Mouse (Mus musculus): ENCODE measurements around the gene Atrnl1. TPM values are rescaled to one million over a fixed set of nuclear protein-coding genes. Genes with fewer than 3 reads are reported as not detected.

The Atrnl1 gene
- polyA plus RNA-seq (2012; rRNA removed) = 3.8 and 9.0 TPM in 2 replicates

- Histone ChIP-seq H3K27ac (ENCODE audit: insufficient read depth, low read depth, low read length) (peak within 1 kb of the TSS; percentile 80), H3K36me3 (ENCODE audit: control insufficient read depth, insufficient read depth, low read length) (no peaks in the 10 kb centered on the region), H3K4me1 (ENCODE audit: control insufficient read depth, insufficient read depth, insufficient read length, low read length) (no peaks in the 10 kb centered on the region), H3K27me3 (ENCODE audit: control insufficient read depth, insufficient read depth, low read length) (no peaks in the 10 kb centered on the region), H3K4me3 (ENCODE audit: low read depth, low read length) (peak within 1 kb of the TSS; percentile 80)
- 1% methylated on average over 91 of the region's 103 CpGs for WGBS
- TF ChIP-seq CTCF (IDR thresholded peaks at IDR 0.05; ENCODE audit: extremely low read depth, insufficient read length, insufficient replicate concordance, low read depth, low read length) (no peak), POLR2A (IDR thresholded peaks at IDR 0.05; ENCODE audit: low read depth, low read length) (peak; percentile 87; the same call in 1 of the 2 replicates)
Observed at GRCm38 (mm10) chr19:57610476-57611261, at the start of gene Atrnl1. Atrnl1 (plus strand) TSS chr19:57611034.

- no peaks in the 10 kb centered on the region for H3K36me3 ChIP-seq (ENCODE audit: control insufficient read depth, insufficient read depth, low read length)
- no peaks in the 10 kb centered on the region for H3K27me3 ChIP-seq (ENCODE audit: control insufficient read depth, insufficient read depth, low read length)
- 84% methylated on average over 4 of the region's 4 CpGs for WGBS
- TF ChIP-seq CTCF (IDR thresholded peaks at IDR 0.05; ENCODE audit: extremely low read depth, insufficient read length, insufficient replicate concordance, low read depth, low read length) = no peak
- TF ChIP-seq POLR2A (IDR thresholded peaks at IDR 0.05; ENCODE audit: low read depth, low read length) = no peak
- peaks cover 3% of the 10 kb centered on the region; the same call in 1 of the 2 replicates for H3K4me1 ChIP-seq (ENCODE audit: control insufficient read depth, insufficient read depth, insufficient read length, low read length)
- H3K27ac ChIP-seq (ENCODE audit: insufficient read depth, low read depth, low read length) = no peak overlapping the region
- H3K4me3 ChIP-seq (ENCODE audit: low read depth, low read length) = no peak overlapping the region
Observed at GRCm38 (mm10) chr19:57561486-57561885, 49.3 kb upstream of the Atrnl1 start.

- TF ChIP-seq POLR2A (IDR thresholded peaks at IDR 0.05; ENCODE audit: low read depth, low read length) = no peak
- TF ChIP-seq CTCF (IDR thresholded peaks at IDR 0.05; ENCODE audit: extremely low read depth, insufficient read length, insufficient replicate concordance, low read depth, low read length) = no peak
- 63% methylated on average over 6 of the region's 6 CpGs for WGBS
Observed at GRCm38 (mm10) chr19:57569040-57569439, 41.8 kb upstream of the Atrnl1 start.

GRCm38 (mm10) chr19:57572360-57573237 is 38.2 kb upstream of the Atrnl1 start:
- H3K4me1 ChIP-seq (ENCODE audit: control insufficient read depth, insufficient read depth, insufficient read length, low read length) = no peaks in the 10 kb centered on the region
- no peak overlapping the region for H3K4me3 ChIP-seq (ENCODE audit: low read depth, low read length)
- 58% methylated on average over 16 of the region's 16 CpGs for WGBS
- no peaks in the 10 kb centered on the region for H3K36me3 ChIP-seq (ENCODE audit: control insufficient read depth, insufficient read depth, low read length)
- H3K27ac ChIP-seq (ENCODE audit: insufficient read depth, low read depth, low read length) = no peak overlapping the region
- TF ChIP-seq POLR2A (IDR thresholded peaks at IDR 0.05; ENCODE audit: low read depth, low read length) = no peak
- TF ChIP-seq CTCF (IDR thresholded peaks at IDR 0.05; ENCODE audit: extremely low read depth, insufficient read length, insufficient replicate concordance, low read depth, low read length) = no peak
- H3K27me3 ChIP-seq (ENCODE audit: control insufficient read depth, insufficient read depth, low read length) = no peaks in the 10 kb centered on the region; the same call in 1 of the 2 replicates

More at GRCm38 (mm10) chr19:57569040-57569439, 41.8 kb upstream of the Atrnl1 start:
- no peaks in the 10 kb centered on the region for H3K27me3 ChIP-seq (ENCODE audit: control insufficient read depth, insufficient read depth, low read length)
- no peak overlapping the region for H3K4me3 ChIP-seq (ENCODE audit: low read depth, low read length)
- H3K36me3 ChIP-seq (ENCODE audit: control insufficient read depth, insufficient read depth, low read length) = no peaks in the 10 kb centered on the region
- no peak overlapping the region for H3K27ac ChIP-seq (ENCODE audit: insufficient read depth, low read depth, low read length)
- no peaks in the 10 kb centered on the region for H3K4me1 ChIP-seq (ENCODE audit: control insufficient read depth, insufficient read depth, insufficient read length, low read length)

- no peak for TF ChIP-seq CTCF (IDR thresholded peaks at IDR 0.05; ENCODE audit: extremely low read depth, insufficient read length, insufficient replicate concordance, low read depth, low read length)
- TF ChIP-seq POLR2A (IDR thresholded peaks at IDR 0.05; ENCODE audit: low read depth, low read length) = no peak
- H3K27me3 ChIP-seq (ENCODE audit: control insufficient read depth, insufficient read depth, low read length) = no peaks in the 10 kb centered on the region; the same call in 1 of the 2 replicates
- no peaks in the 10 kb centered on the region for H3K4me1 ChIP-seq (ENCODE audit: control insufficient read depth, insufficient read depth, insufficient read length, low read length)
- no peak overlapping the region for H3K4me3 ChIP-seq (ENCODE audit: low read depth, low read length)
- H3K36me3 ChIP-seq (ENCODE audit: control insufficient read depth, insufficient read depth, low read length) = no peaks in the 10 kb centered on the region
- no peak overlapping the region for H3K27ac ChIP-seq (ENCODE audit: insufficient read depth, low read depth, low read length)
Observed at GRCm38 (mm10) chr19:57573470-57573869, 37.4 kb upstream of the Atrnl1 start.

GRCm38 (mm10) chr19:57575027-57575426 is 35.8 kb upstream of the Atrnl1 start:
- 77% methylated on average over 7 of the region's 7 CpGs for WGBS
- Histone ChIP-seq H3K4me1 (ENCODE audit: control insufficient read depth, insufficient read depth, insufficient read length, low read length) (no peaks in the 10 kb centered on the region), H3K27me3 (ENCODE audit: control insufficient read depth, insufficient read depth, low read length) (no peaks in the 10 kb centered on the region; the same call in 1 of the 2 replicates), H3K27ac (ENCODE audit: insufficient read depth, low read depth, low read length) (no peak overlapping the region), H3K36me3 (ENCODE audit: control insufficient read depth, insufficient read depth, low read length) (no peaks in the 10 kb centered on the region), H3K4me3 (ENCODE audit: low read depth, low read length) (no peak overlapping the region)
- TF ChIP-seq CTCF (IDR thresholded peaks at IDR 0.05; ENCODE audit: extremely low read depth, insufficient read length, insufficient replicate concordance, low read depth, low read length) (no peak), POLR2A (IDR thresholded peaks at IDR 0.05; ENCODE audit: low read depth, low read length) (no peak)

GRCm38 (mm10) chr19:57576836-57577235 is 34.0 kb upstream of the Atrnl1 start:
- H3K4me1 ChIP-seq (ENCODE audit: control insufficient read depth, insufficient read depth, insufficient read length, low read length) = no peaks in the 10 kb centered on the region
- WGBS = 53% methylated on average over 5 of the region's 5 CpGs
- TF ChIP-seq CTCF (IDR thresholded peaks at IDR 0.05; ENCODE audit: extremely low read depth, insufficient read length, insufficient replicate concordance, low read depth, low read length) (no peak), POLR2A (IDR thresholded peaks at IDR 0.05; ENCODE audit: low read depth, low read length) (no peak)
- H3K27ac ChIP-seq (ENCODE audit: insufficient read depth, low read depth, low read length) = no peak overlapping the region
- H3K4me3 ChIP-seq (ENCODE audit: low read depth, low read length) = no peak overlapping the region
- H3K27me3 ChIP-seq (ENCODE audit: control insufficient read depth, insufficient read depth, low read length) = no peaks in the 10 kb centered on the region; the same call in 1 of the 2 replicates
- no peaks in the 10 kb centered on the region for H3K36me3 ChIP-seq (ENCODE audit: control insufficient read depth, insufficient read depth, low read length)

Data from small intestine, adult 2 months (tissue).